Mouse (Mus musculus): Measurements from ENCODE around the gene Vps18. TPM values are rescaled to one million over a fixed set of nuclear protein-coding genes. Genes with fewer than 3 reads are reported as not detected.

The Vps18 gene
- polyA plus RNA-seq, 2 experiments = 3.2 to 3.4 TPM

DNA sequence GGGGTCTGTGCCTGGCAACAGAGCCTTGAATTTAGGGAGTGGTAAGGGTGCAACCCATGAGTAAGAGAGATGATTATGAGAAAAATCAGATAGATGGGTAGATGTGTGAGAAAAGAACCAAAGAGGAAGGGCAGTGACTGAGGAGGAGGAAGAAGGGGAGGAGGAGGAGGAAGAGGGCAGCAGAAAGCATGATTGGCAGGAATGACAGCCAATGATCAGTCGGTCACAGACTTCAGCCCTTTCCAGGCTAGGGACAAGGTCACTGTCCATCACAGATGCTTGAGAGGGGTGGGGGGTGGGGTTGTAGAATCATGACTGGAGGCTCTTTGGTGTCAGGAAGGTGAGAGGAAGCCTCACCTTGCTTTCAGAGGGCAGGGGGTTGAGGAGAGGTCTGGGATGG, 28.0 kb upstream of the Vps18 start:
- Histone ChIP-seq H3K4me2 (ENCODE audit: low read depth) (no peak overlapping the region), H3K9ac (replicated peaks) (no peak overlapping the region), H3K27ac (no peak overlapping the region), H3K36me3 (replicated peaks; ENCODE audit: control insufficient read depth, insufficient read depth, low read depth) (no peaks in the 10 kb centered on the region), H3K4me1 (replicated peaks; ENCODE audit: control insufficient read depth in 2 of 2, insufficient read depth in 2 of 2, low read length in 1 of 2) (no peaks in the 10 kb centered on the region), H3K27me3 (ENCODE audit: control insufficient read depth, insufficient read depth, low read length) (no peaks in the 10 kb centered on the region), H3K9me3 (ENCODE audit: control insufficient read depth, low read length) (no peaks in the 10 kb centered on the region), H3K4me3 (ENCODE audit: insufficient read depth in 1 of 2, low read depth in 2 of 2, low read length in 2 of 2) (no peak overlapping the region)
- WGBS (ENCODE audit: insufficient replicate concordance) = 44% methylated on average over 1 of the region's 1 CpGs
- DNase-seq (ENCODE audit: low read depth in 3 of 3, low spot score in 3 of 3) = no peak
- TF ChIP-seq EP300 (IDR thresholded peaks at IDR 0.05; ENCODE audit: low read depth) (no peak), CTCF (IDR thresholded peaks at IDR 0.05; ENCODE audit: low read depth) (no peak)
- no peak for ATAC-seq (ENCODE audit: insufficient read depth)

DNA sequence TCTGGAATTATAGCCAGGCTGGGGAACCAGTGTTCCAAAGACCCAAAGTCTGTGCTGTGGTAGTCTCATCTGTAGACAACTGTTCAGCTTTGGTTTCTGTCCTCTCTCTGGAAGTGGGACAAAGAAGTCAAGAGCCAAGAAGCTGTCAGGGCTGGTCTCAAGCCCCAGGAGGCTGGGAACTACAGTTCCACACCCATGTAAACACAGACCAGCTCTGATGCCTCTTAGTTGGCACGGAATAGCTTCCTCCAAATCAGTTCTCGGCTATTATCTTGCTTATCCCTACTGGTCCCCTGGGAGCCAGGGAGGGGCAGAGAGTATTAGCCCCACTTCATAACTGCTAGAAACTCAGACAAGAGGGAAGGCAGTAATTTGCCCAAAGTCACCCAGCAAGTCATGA, 27.2 kb upstream of the Vps18 start:
- WGBS (ENCODE audit: insufficient replicate concordance) = 48% methylated on average over 2 of the region's 2 CpGs
- no peak for ATAC-seq (ENCODE audit: insufficient read depth)

DNA sequence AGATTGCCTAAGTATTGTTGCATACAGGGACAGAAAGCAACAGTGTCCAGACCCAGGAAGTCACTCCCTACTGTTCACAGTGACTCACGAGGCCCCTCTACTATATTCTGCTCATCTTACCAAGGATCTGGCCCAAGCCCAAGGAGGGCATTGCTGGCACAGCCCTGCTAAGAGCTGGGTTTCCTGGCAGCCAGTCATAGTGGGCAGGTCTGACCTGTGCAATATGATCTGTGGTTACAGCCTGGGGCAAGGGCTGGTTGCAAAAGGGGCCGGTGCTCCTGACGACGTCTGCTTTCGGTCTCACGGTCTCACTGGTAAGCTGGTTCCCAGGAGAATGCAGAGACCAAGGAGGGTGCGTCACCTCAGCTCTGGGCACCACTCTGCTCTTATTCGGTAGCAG, 25.6 kb upstream of the Vps18 start:
- H3K4me3 ChIP-seq (ENCODE audit: insufficient read depth in 1 of 2, low read depth in 2 of 2, low read length in 2 of 2) = no peak overlapping the region
- 18% methylated on average over 8 of the region's 8 CpGs for WGBS (ENCODE audit: insufficient replicate concordance)
- H3K27me3 ChIP-seq (ENCODE audit: control insufficient read depth, insufficient read depth, low read length) = no peaks in the 10 kb centered on the region
- TF ChIP-seq CTCF (IDR thresholded peaks at IDR 0.05; ENCODE audit: low read depth) (no peak), EP300 (IDR thresholded peaks at IDR 0.05; ENCODE audit: low read depth) (no peak)
- DNase-seq (ENCODE audit: low read depth in 3 of 3, low spot score in 3 of 3) = no peak
- no peaks in the 10 kb centered on the region for H3K4me1 ChIP-seq (replicated peaks; ENCODE audit: control insufficient read depth in 2 of 2, insufficient read depth in 2 of 2, low read length in 1 of 2)
- no peaks in the 10 kb centered on the region for H3K36me3 ChIP-seq (replicated peaks; ENCODE audit: control insufficient read depth, insufficient read depth, low read depth)
- H3K9ac ChIP-seq (replicated peaks) = no peak overlapping the region
- H3K9me3 ChIP-seq (ENCODE audit: control insufficient read depth, low read length) = no peaks in the 10 kb centered on the region
- H3K27ac ChIP-seq = no peak overlapping the region
- no peak overlapping the region for H3K4me2 ChIP-seq (ENCODE audit: low read depth)
- ATAC-seq (ENCODE audit: insufficient read depth) = no peak

More for the DNA sequence above, 27.2 kb upstream of the Vps18 start:
- Histone ChIP-seq H3K9me3 (ENCODE audit: control insufficient read depth, low read length) (no peaks in the 10 kb centered on the region), H3K4me2 (ENCODE audit: low read depth) (no peak overlapping the region), H3K27me3 (ENCODE audit: control insufficient read depth, insufficient read depth, low read length) (no peaks in the 10 kb centered on the region), H3K4me3 (ENCODE audit: insufficient read depth in 1 of 2, low read depth in 2 of 2, low read length in 2 of 2) (no peak overlapping the region), H3K4me1 (replicated peaks; ENCODE audit: control insufficient read depth in 2 of 2, insufficient read depth in 2 of 2, low read length in 1 of 2) (no peaks in the 10 kb centered on the region), H3K36me3 (replicated peaks; ENCODE audit: control insufficient read depth, insufficient read depth, low read depth) (no peaks in the 10 kb centered on the region), H3K9ac (replicated peaks) (no peak overlapping the region), H3K27ac (no peak overlapping the region)
- TF ChIP-seq EP300 (IDR thresholded peaks at IDR 0.05; ENCODE audit: low read depth) (no peak), CTCF (IDR thresholded peaks at IDR 0.05; ENCODE audit: low read depth) (no peak)
- no peak for DNase-seq (ENCODE audit: low read depth in 3 of 3, low spot score in 3 of 3)

DNA sequence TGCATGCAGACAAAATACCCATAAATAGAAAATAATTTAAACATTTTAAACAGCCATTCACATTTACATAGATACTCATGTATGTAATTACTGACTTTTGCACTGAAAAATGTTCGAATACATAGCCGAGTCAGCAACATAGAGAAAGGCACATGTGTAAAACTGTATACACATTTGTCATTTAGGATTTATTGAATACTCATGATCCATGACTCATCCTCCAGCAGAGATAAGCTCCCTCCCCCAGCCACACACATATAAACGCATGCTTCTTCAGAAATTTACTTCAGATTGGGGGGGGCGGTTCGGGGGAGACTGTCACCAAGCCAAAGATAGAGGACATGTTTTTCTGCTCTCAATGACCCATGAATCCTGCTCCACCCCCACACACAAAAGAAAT, 24.7 kb upstream of the Vps18 start:
- Histone ChIP-seq H3K4me1 (replicated peaks; ENCODE audit: control insufficient read depth in 2 of 2, insufficient read depth in 2 of 2, low read length in 1 of 2) (no peaks in the 10 kb centered on the region), H3K9ac (replicated peaks) (no peak overlapping the region), H3K27ac (no peak overlapping the region), H3K27me3 (ENCODE audit: control insufficient read depth, insufficient read depth, low read length) (no peaks in the 10 kb centered on the region), H3K4me3 (ENCODE audit: insufficient read depth in 1 of 2, low read depth in 2 of 2, low read length in 2 of 2) (no peak overlapping the region), H3K4me2 (ENCODE audit: low read depth) (no peak overlapping the region), H3K36me3 (replicated peaks; ENCODE audit: control insufficient read depth, insufficient read depth, low read depth) (no peaks in the 10 kb centered on the region), H3K9me3 (ENCODE audit: control insufficient read depth, low read length) (no peaks in the 10 kb centered on the region)
- ATAC-seq (ENCODE audit: insufficient read depth) (no peak), DNase-seq (ENCODE audit: low read depth in 3 of 3, low spot score in 3 of 3) (no peak)
- no peak for TF ChIP-seq EP300 (IDR thresholded peaks at IDR 0.05; ENCODE audit: low read depth)
- TF ChIP-seq CTCF (IDR thresholded peaks at IDR 0.05; ENCODE audit: low read depth) = no peak
- 47% methylated on average over 5 of the region's 5 CpGs for WGBS (ENCODE audit: insufficient replicate concordance)

DNA sequence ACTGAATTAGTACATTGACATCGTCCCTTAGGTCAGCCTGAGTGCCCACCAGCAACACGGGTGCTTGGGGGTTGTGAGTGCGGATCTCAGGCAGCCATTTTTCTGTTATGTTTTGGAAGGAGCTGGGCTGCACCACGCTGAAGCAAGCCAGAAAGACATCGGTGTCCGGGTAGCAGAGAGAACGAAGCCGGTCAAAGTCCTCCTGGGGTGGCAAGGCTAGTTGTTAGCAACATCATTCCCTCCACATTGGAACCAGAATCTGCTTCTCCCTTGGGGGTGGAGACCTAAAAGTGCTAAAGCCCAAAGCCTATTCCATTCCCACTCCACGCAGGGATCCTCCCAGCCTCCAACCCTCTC, 18.3 kb upstream of the Vps18 start:
- WGBS (ENCODE audit: insufficient replicate concordance) = 50% methylated on average over 9 of the region's 9 CpGs
- TF ChIP-seq EP300 (IDR thresholded peaks at IDR 0.05; ENCODE audit: low read depth) = no peak
- no peak for TF ChIP-seq CTCF (IDR thresholded peaks at IDR 0.05; ENCODE audit: low read depth)
- no peaks in the 10 kb centered on the region for H3K4me1 ChIP-seq (replicated peaks; ENCODE audit: control insufficient read depth in 2 of 2, insufficient read depth in 2 of 2, low read length in 1 of 2)
- H3K4me3 ChIP-seq (ENCODE audit: insufficient read depth in 1 of 2, low read depth in 2 of 2, low read length in 2 of 2) = no peak overlapping the region
- no peak overlapping the region for H3K9ac ChIP-seq (replicated peaks)
- no peaks in the 10 kb centered on the region for H3K9me3 ChIP-seq (ENCODE audit: control insufficient read depth, low read length)
- H3K36me3 ChIP-seq (replicated peaks; ENCODE audit: control insufficient read depth, insufficient read depth, low read depth) = no peaks in the 10 kb centered on the region
- ATAC-seq (ENCODE audit: insufficient read depth) = no peak
- no peak overlapping the region for H3K27ac ChIP-seq
- no peak for DNase-seq (ENCODE audit: low read depth in 3 of 3, low spot score in 3 of 3)
- peak overlapping the region; percentile 53; the same call in 1 of the 2 replicates for H3K4me2 ChIP-seq (ENCODE audit: low read depth)
- peaks cover 8% of the 10 kb centered on the region for H3K27me3 ChIP-seq (ENCODE audit: control insufficient read depth, insufficient read depth, low read length)

All from liver, embryonic 14.5 days (tissue).